Mouse (Mus musculus) brain, embryonic 14.5 days (tissue): ENCODE measurements at regions not wholly inside any gene's neighbourhood (a gene's known extent, or its start where the extent isn't known, plus 50 kb on each side); places are given as distances from the start of the nearest gene placed in this dataset.
"Not testable (repeated sequence)": the region's sequence is repeated elsewhere in the genome, so short reads cannot be mapped to it uniquely, and the experiment has no call there.

Experiments
- DNase-seq: peaks from one replicate; pipeline ENCODE4 v3.0.0-alpha.2; 2011; ENCODE audit warnings: low read depth
- CTCF ChIP-seq: fragments of 200-500 bp; IDR thresholded peaks from 2 replicates; pipeline ENCODE4 v1.5.1; 2012; ENCODE audit warnings: inconsistent platforms, mild to moderate bottlenecking, moderate library complexity, borderline replicate concordance; ENCODE audit not compliant: insufficient read depth, insufficient read length; ENCODE audit errors: extremely low read depth
- POLR2A ChIP-seq: fragments of 200-500 bp; IDR thresholded peaks from 2 replicates; pipeline ENCODE4 v1.6.1; 2012; ENCODE audit warnings: mild to moderate bottlenecking, inconsistent platforms, borderline replicate concordance; ENCODE audit not compliant: poor library complexity, insufficient read depth, insufficient read length, severe bottlenecking; ENCODE audit errors: extremely low read depth

- DNase-seq: no peak
- no peak for TF ChIP-seq POLR2A
- TF ChIP-seq CTCF: no peak
Observed at GRCm38 (mm10) chr10:57282896-57283295, 203.3 kb upstream of the Hsf2 start.

GRCm38 (mm10) chr10:57291596-57291995 is 194.6 kb upstream of the Hsf2 start:
- TF ChIP-seq POLR2A (no peak), CTCF (no peak)
- DNase-seq: no peak

- TF ChIP-seq POLR2A (no peak), CTCF (no peak)
- peak; percentile 68 for DNase-seq
Observed at GRCm38 (mm10) chr10:57313799-57314198, 172.4 kb upstream of the Hsf2 start.

GRCm38 (mm10) chr10:57317067-57317466 is 169.1 kb upstream of the Hsf2 start:
- no peak for TF ChIP-seq POLR2A
- peak; percentile 50; the same call in 1 of the 2 replicates for TF ChIP-seq CTCF
- peak; percentile 81 for DNase-seq

GRCm38 (mm10) chr10:57319171-57319570 is 167.0 kb upstream of the Hsf2 start:
- peak; percentile 67 for DNase-seq
- TF ChIP-seq POLR2A (no peak), CTCF (no peak)

- TF ChIP-seq POLR2A (no peak), CTCF (no peak)
- DNase-seq: peak; percentile 81
Observed at GRCm38 (mm10) chr10:57322717-57323424, 163.3 kb upstream of the Hsf2 start.

- DNase-seq: peak; percentile 55
- TF ChIP-seq POLR2A (no peak), CTCF (no peak)
Observed at GRCm38 (mm10) chr10:57324226-57324625, 162.0 kb upstream of the Hsf2 start.

GRCm38 (mm10) chr10:57362781-57363180 is 123.4 kb upstream of the Hsf2 start:
- DNase-seq: not testable (repeated sequence)
